In genomic region chr6:5509757-5510156, GRCm38 (mm10) we compare ENCODE assay signal across 9 mouse cellular contexts. TPM values are rescaled to one million over a fixed set of nuclear protein-coding genes. Genes with fewer than 3 reads are reported as not detected.
DNase-seq lines count a peak whose midpoint lies in the region; ATAC-seq and TF ChIP-seq lines count a peak whose summit lies in the region.
"Had no signal": no experiment of that assay in that cellular context is flagged by ENCODE, and none has a peak within 500 bp of the region (broad histone marks: within the 10 kb centered on the region; RNA-seq: fewer than 3 reads in every experiment).

No protein-coding gene starts in this region.

- no peak overlapping the region for H3K9ac ChIP-seq in midbrain, embryonic 14.5 days (replicated peaks; ENCODE audit: low read length)
- no peak overlapping the region for H3K9ac ChIP-seq in midbrain, embryonic 13.5 days (replicated peaks)
- H3K9ac ChIP-seq in liver, adult 2 months (ENCODE audit: low read depth, low read length) = no peak overlapping the region
- no peak overlapping the region for H3K9ac ChIP-seq in stomach, embryonic 16.5 days (ENCODE audit: low read length)
- H3K9ac ChIP-seq: embryonic facial prominence, embryonic 15.5 days had no signal

- H3K27me3 ChIP-seq in midbrain, embryonic 14.5 days (ENCODE audit: control insufficient read depth, insufficient read depth, low read length) = no peaks in the 10 kb centered on the region
- H3K27me3 ChIP-seq in midbrain, embryonic 13.5 days = no peaks in the 10 kb centered on the region
- no peaks in the 10 kb centered on the region for H3K27me3 ChIP-seq in liver, adult 2 months (ENCODE audit: control insufficient read depth, insufficient read depth, low read length)
- no peaks in the 10 kb centered on the region for H3K27me3 ChIP-seq in stomach, embryonic 16.5 days (ENCODE audit: control insufficient read depth, insufficient read depth, low read length)
- H3K27me3 ChIP-seq: embryonic facial prominence, embryonic 15.5 days had no signal

- WGBS in midbrain, embryonic 14.5 days = 67% methylated on average over 5 of the region's 5 CpGs
- 70% methylated on average over 5 of the region's 5 CpGs for WGBS in midbrain, embryonic 13.5 days
- 0% methylated on average over 5 of the region's 5 CpGs for WGBS in liver, adult 2 months
- 14% methylated on average over 5 of the region's 5 CpGs for WGBS in stomach, embryonic 16.5 days

- no peak for ATAC-seq in midbrain, embryonic 14.5 days (ENCODE audit: low FRiP score, low TSS enrichment)
- no peak for ATAC-seq in midbrain, embryonic 13.5 days
- peak; percentile 97 for ATAC-seq in stomach, embryonic 16.5 days (ENCODE audit: insufficient read depth, low FRiP score)

- no peak for TF ChIP-seq POLR2A in liver, adult 2 months (IDR thresholded peaks at IDR 0.05; ENCODE audit: extremely low read depth, insufficient read depth, low read length)

- no peak overlapping the region for H3K4me2 ChIP-seq in midbrain, embryonic 14.5 days (ENCODE audit: low read length)
- no peak overlapping the region for H3K4me2 ChIP-seq in midbrain, embryonic 13.5 days (replicated peaks)
- peak overlapping the region; percentile 11; the same call in 1 of the 2 replicates for H3K4me2 ChIP-seq in stomach, embryonic 16.5 days (ENCODE audit: low read depth, low read length)
- H3K4me2 ChIP-seq: embryonic facial prominence, embryonic 15.5 days had no signal

- no peak for TF ChIP-seq CTCF in liver, adult 2 months (IDR thresholded peaks at IDR 0.05; ENCODE audit: low read depth, low read length)

- no peaks in the 10 kb centered on the region for H3K9me3 ChIP-seq in midbrain, embryonic 14.5 days (ENCODE audit: control insufficient read depth, low read length)
- no peaks in the 10 kb centered on the region for H3K9me3 ChIP-seq in midbrain, embryonic 13.5 days
- H3K9me3 ChIP-seq in stomach, embryonic 16.5 days (replicated peaks; ENCODE audit: control insufficient read depth, low read length) = no peaks in the 10 kb centered on the region
- H3K9me3 ChIP-seq: embryonic facial prominence, embryonic 15.5 days had no signal

- H3K79me2 ChIP-seq in liver, adult 2 months (ENCODE audit: control insufficient read depth, insufficient read depth, low read length) = no peaks in the 10 kb centered on the region

- H3K4me3 ChIP-seq in midbrain, embryonic 14.5 days (replicated peaks; ENCODE audit: low read depth, low read length) = no peak overlapping the region
- no peak overlapping the region for H3K4me3 ChIP-seq in midbrain, embryonic 13.5 days (replicated peaks)
- no peak overlapping the region for H3K4me3 ChIP-seq in liver, adult 2 months (ENCODE audit: insufficient read depth, low read depth, low read length)
- H3K4me3 ChIP-seq in stomach, embryonic 16.5 days (replicated peaks; ENCODE audit: low read length) = no peak overlapping the region
- H3K4me3 ChIP-seq: embryonic facial prominence, embryonic 15.5 days had no signal

- H3K4me1 ChIP-seq in midbrain, embryonic 14.5 days (ENCODE audit: control insufficient read depth, insufficient read depth, low read length) = no peaks in the 10 kb centered on the region
- no peaks in the 10 kb centered on the region for H3K4me1 ChIP-seq in midbrain, embryonic 13.5 days (replicated peaks)
- H3K4me1 ChIP-seq in liver, adult 2 months (ENCODE audit: control insufficient read depth, insufficient read depth, low read length) = peaks cover 3% of the 10 kb centered on the region
- peaks cover 13% of the 10 kb centered on the region for H3K4me1 ChIP-seq in stomach, embryonic 16.5 days (ENCODE audit: control insufficient read depth, insufficient read depth, low read length)
- H3K4me1 ChIP-seq: embryonic facial prominence, embryonic 15.5 days had no signal

- H3K36me3 ChIP-seq in midbrain, embryonic 14.5 days (ENCODE audit: control insufficient read depth, insufficient read depth, low read length) = no peaks in the 10 kb centered on the region
- H3K36me3 ChIP-seq in midbrain, embryonic 13.5 days = no peaks in the 10 kb centered on the region
- H3K36me3 ChIP-seq in liver, adult 2 months (ENCODE audit: control insufficient read depth, insufficient read depth, low read length) = no peaks in the 10 kb centered on the region
- H3K36me3 ChIP-seq in stomach, embryonic 16.5 days (ENCODE audit: control insufficient read depth, insufficient read depth, low read length) = no peaks in the 10 kb centered on the region
- H3K36me3 ChIP-seq: embryonic facial prominence, embryonic 15.5 days had no signal

- peak; percentile 8 for DNase-seq in midbrain, embryonic 14.5 days
- peak; percentile 99 for DNase-seq in fat pad, adult 2 months (ENCODE audit: extremely low read depth, low read depth, low spot score)
- DNase-seq in heart, postnatal 4 days = peak; percentile 72
- peak; percentile 86 for DNase-seq in liver, adult 2 months (ENCODE audit: extremely low read depth, low read depth, low spot score)
- DNase-seq in layer of hippocampus, postnatal 25 days (ENCODE audit: extremely low spot score in 1 of 2, low spot score in 1 of 2) = no peak
- no peak for DNase-seq in retina, postnatal 1 day

- no peak overlapping the region for H3K27ac ChIP-seq in midbrain, embryonic 14.5 days (replicated peaks; ENCODE audit: low read depth, low read length)
- no peak overlapping the region for H3K27ac ChIP-seq in midbrain, embryonic 13.5 days
- H3K27ac ChIP-seq in liver, adult 2 months (replicated peaks; ENCODE audit: insufficient read depth, low read depth, low read length) = no peak overlapping the region; the same call in 1 of the 2 replicates
- H3K27ac ChIP-seq in stomach, embryonic 16.5 days (ENCODE audit: low read length) = peak overlapping the region; percentile 91
- H3K27ac ChIP-seq: embryonic facial prominence, embryonic 15.5 days had no signal

RNA-seq across cellular contexts. Expression of gene Pdk4, which starts 13.6 kb away (rescaled TPM):
- polyA plus RNA-seq in midbrain, embryonic 14.5 days (2014; fragmentation: Nextera tagmentation; extraction: Ambion mirVana) = 0.59 and 1.6 TPM in 2 replicates
- polyA plus RNA-seq in midbrain, embryonic 13.5 days (2015; fragmentation: Nextera tagmentation; extraction: Ambion mirVana) = 0.78 and 0.95 TPM in 2 replicates
- 100 to 1,000 TPM; 155 to 166 TPM for total RNA-seq in heart, postnatal 4 days (2021)
- 2.7 and 2.9 TPM in 2 replicates for total RNA-seq in liver, adult 2 months (2014; rRNA removed)
- 3.8 and 10.3 TPM in 2 replicates for polyA plus RNA-seq in liver, adult 2 months (2012; rRNA removed)
- polyA plus RNA-seq in stomach, embryonic 16.5 days (2015; fragmentation: Nextera tagmentation; extraction: Ambion mirVana) = 5.2 and 6.4 TPM in 2 replicates
- total RNA-seq in layer of hippocampus, postnatal 25 days (2021) = 10 to 100 TPM; 11.1 to 14.1 TPM

Comparison
In these comparisons a context has a peak if more than half of its experiments do, and no peak if none do; other contexts are left out.
1. DNase-seq: peak in midbrain, embryonic 14.5 days (single experiment), fat pad, adult 2 months (single experiment), heart, postnatal 4 days (single experiment) and liver, adult 2 months (single experiment); none in layer of hippocampus, postnatal 25 days (0 of 2) and retina, postnatal 1 day (single experiment).